In the genomic region with DNA sequence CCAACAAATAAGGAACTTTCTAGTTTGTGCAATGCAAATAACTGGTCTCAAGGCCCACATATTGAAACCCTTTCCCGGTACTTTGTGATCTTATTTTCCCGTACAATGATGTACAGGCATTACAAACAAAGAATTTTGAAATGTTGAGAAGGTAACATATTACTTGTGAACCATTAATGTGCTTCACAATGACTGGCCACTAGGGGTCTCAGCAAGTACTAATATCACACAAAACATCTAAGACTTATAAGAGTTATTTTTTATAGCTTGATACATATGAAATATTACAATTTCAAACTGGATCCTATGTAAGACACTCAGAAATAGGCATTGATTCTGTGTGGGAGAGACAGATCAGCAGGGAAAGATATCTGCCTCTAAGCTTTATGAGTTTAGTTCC, we compare ENCODE assay signal across 19 mouse cellular contexts.
DNase-seq lines count a peak whose midpoint lies in the region; ATAC-seq and TF ChIP-seq lines count a peak whose summit lies in the region.
"Had no signal": no experiment of that assay in that cellular context is flagged by ENCODE, and none has a peak within 500 bp of the region (broad histone marks: within the 10 kb centered on the region; RNA-seq: fewer than 3 reads in every experiment).

No protein-coding gene starts in this region.

- TF ChIP-seq CTCF in kidney, postnatal 0 days (IDR thresholded peaks at IDR 0.05; ENCODE audit: low read depth), result peak; percentile 52
- TF ChIP-seq CTCF in gastrocnemius, adult 2 months (IDR thresholded peaks at IDR 0.05), result no peak

- no peaks in the 10 kb centered on the region for H3K27me3 ChIP-seq in kidney, postnatal 0 days (ENCODE audit: insufficient read depth, low read length)
- no peaks in the 10 kb centered on the region for H3K27me3 ChIP-seq in midbrain, embryonic 14.5 days (ENCODE audit: control insufficient read depth, insufficient read depth, low read length)
- H3K27me3 ChIP-seq in midbrain, embryonic 13.5 days, result no peaks in the 10 kb centered on the region
- H3K27me3 ChIP-seq: embryonic facial prominence, embryonic 12.5 days; hindbrain, embryonic 13.5 days; limb, embryonic 12.5 days had no signal

- no peak overlapping the region for H3K4me2 ChIP-seq in kidney, postnatal 0 days (ENCODE audit: low read length)
- no peak overlapping the region for H3K4me2 ChIP-seq in midbrain, embryonic 14.5 days (ENCODE audit: low read length)
- H3K4me2 ChIP-seq in midbrain, embryonic 13.5 days (replicated peaks), result no peak overlapping the region
- H3K4me2 ChIP-seq: embryonic facial prominence, embryonic 12.5 days; hindbrain, embryonic 13.5 days; limb, embryonic 12.5 days had no signal

- WGBS in kidney, postnatal 0 days, result 87% methylated on average over 2 of the region's 2 CpGs
- WGBS in midbrain, embryonic 14.5 days, result 95% methylated on average over 2 of the region's 2 CpGs
- WGBS in midbrain, embryonic 13.5 days, result 89% methylated on average over 2 of the region's 2 CpGs

- DNase-seq in embryo, embryonic 10.5 days (ENCODE audit: low spot score), result peak; percentile 19
- DNase-seq in embryo, embryonic 10 days (ENCODE audit: low spot score), result no peak
- peak; percentile 12 for DNase-seq in kidney, postnatal 0 days (ENCODE audit: low spot score)
- DNase-seq in kidney, postnatal 4 days, result no peak
- DNase-seq in midbrain, embryonic 14.5 days, result peak; percentile 36
- DNase-seq in adrenal gland, postnatal 4 days (ENCODE audit: low spot score in 2 of 2), result no peak
- DNase-seq in gastrocnemius, adult 2 months, result no peak
- DNase-seq: cerebellum, adult 11 months; cerebellum, postnatal 36 days; gastrocnemius, postnatal 25 days; heart, postnatal 10 days; right cerebral cortex, postnatal 14 days; thymus, postnatal 14 days had no signal

- intact Hi-C loops in gastrocnemius, adult 2 months (cut with DNase I), result no loop called here

- no peak overlapping the region for H3K27ac ChIP-seq in kidney, postnatal 0 days
- H3K27ac ChIP-seq in midbrain, embryonic 14.5 days (replicated peaks; ENCODE audit: low read depth, low read length), result no peak overlapping the region
- no peak overlapping the region for H3K27ac ChIP-seq in midbrain, embryonic 13.5 days
- no peak overlapping the region for H3K27ac ChIP-seq in gastrocnemius, adult 2 months
- H3K27ac ChIP-seq: embryonic facial prominence, embryonic 12.5 days; hindbrain, embryonic 13.5 days; limb, embryonic 12.5 days; liver, embryonic 14.5 days had no signal

- H3K9ac ChIP-seq in kidney, postnatal 0 days (ENCODE audit: low read depth, low read length), result no peak overlapping the region
- no peak overlapping the region for H3K9ac ChIP-seq in midbrain, embryonic 14.5 days (replicated peaks; ENCODE audit: low read length)
- no peak overlapping the region for H3K9ac ChIP-seq in midbrain, embryonic 13.5 days (replicated peaks)
- H3K9ac ChIP-seq: embryonic facial prominence, embryonic 12.5 days; hindbrain, embryonic 13.5 days; limb, embryonic 12.5 days; liver, embryonic 14.5 days had no signal

- H3K4me3 ChIP-seq in kidney, postnatal 0 days (replicated peaks; ENCODE audit: low read depth, low read length), result no peak overlapping the region
- H3K4me3 ChIP-seq in midbrain, embryonic 14.5 days (replicated peaks; ENCODE audit: low read depth, low read length), result no peak overlapping the region
- H3K4me3 ChIP-seq in midbrain, embryonic 13.5 days (replicated peaks), result no peak overlapping the region
- H3K4me3 ChIP-seq in gastrocnemius, adult 2 months, result no peak overlapping the region
- H3K4me3 ChIP-seq: embryonic facial prominence, embryonic 12.5 days; hindbrain, embryonic 13.5 days; limb, embryonic 12.5 days had no signal

- ATAC-seq in kidney, postnatal 0 days (replicated peaks; ENCODE audit: low FRiP score, low read depth), result no peak
- no peak for ATAC-seq in midbrain, embryonic 14.5 days (ENCODE audit: low FRiP score, low TSS enrichment)
- ATAC-seq in midbrain, embryonic 13.5 days, result no peak
- ATAC-seq: intestine, embryonic 16.5 days had no signal

- no peaks in the 10 kb centered on the region for H3K9me3 ChIP-seq in kidney, postnatal 0 days (replicated peaks; ENCODE audit: low read length)
- H3K9me3 ChIP-seq in midbrain, embryonic 14.5 days (ENCODE audit: control insufficient read depth, low read length), result no peaks in the 10 kb centered on the region
- H3K9me3 ChIP-seq in midbrain, embryonic 13.5 days, result no peaks in the 10 kb centered on the region
- H3K9me3 ChIP-seq: embryonic facial prominence, embryonic 12.5 days; hindbrain, embryonic 13.5 days; limb, embryonic 12.5 days had no signal

- H3K4me1 ChIP-seq in kidney, postnatal 0 days (replicated peaks; ENCODE audit: insufficient read depth, low read length), result no peaks in the 10 kb centered on the region
- H3K4me1 ChIP-seq in midbrain, embryonic 14.5 days (ENCODE audit: control insufficient read depth, insufficient read depth, low read length), result no peaks in the 10 kb centered on the region
- no peaks in the 10 kb centered on the region for H3K4me1 ChIP-seq in midbrain, embryonic 13.5 days (replicated peaks)
- H3K4me1 ChIP-seq: embryonic facial prominence, embryonic 12.5 days; hindbrain, embryonic 13.5 days; limb, embryonic 12.5 days had no signal

- H3K36me3 ChIP-seq in kidney, postnatal 0 days (ENCODE audit: insufficient read depth, low read length), result no peaks in the 10 kb centered on the region
- no peaks in the 10 kb centered on the region for H3K36me3 ChIP-seq in midbrain, embryonic 14.5 days (ENCODE audit: control insufficient read depth, insufficient read depth, low read length)
- no peaks in the 10 kb centered on the region for H3K36me3 ChIP-seq in midbrain, embryonic 13.5 days
- H3K36me3 ChIP-seq: embryonic facial prominence, embryonic 12.5 days; hindbrain, embryonic 13.5 days; limb, embryonic 12.5 days had no signal

Comparison
In these comparisons a context has a peak if more than half of its experiments do, and no peak if none do; other contexts are left out.
1. DNase-seq: peak in embryo, embryonic 10.5 days (single experiment), kidney, postnatal 0 days (single experiment) and midbrain, embryonic 14.5 days (single experiment); none in embryo, embryonic 10 days (single experiment), kidney, postnatal 4 days (0 of 2), adrenal gland, postnatal 4 days (0 of 2) and gastrocnemius, adult 2 months (single experiment).